Mouse (Mus musculus) lung, embryonic 15.5 days (tissue): ENCODE measurements at regions not wholly inside any gene's neighbourhood (a gene's known extent, or its start where the extent isn't known, plus 50 kb on each side); places are given as distances from the start of the nearest gene placed in this dataset.
A peak's percentile ranks its signal among the peaks of the same experiment; 100 is the strongest.

Experiments
- ATAC-seq: fragments of 200-750 bp; cut with Nextera tagmentation; 2 replicates; pipeline ENCODE4 v1.8.0; 2017; ENCODE audit warnings: moderate number of reproducible peaks, borderline replicate concordance; ENCODE audit not compliant: low FRiP score, low TSS enrichment; ENCODE audit errors: extremely low read depth
- H3K27ac ChIP-seq: fragments of 300-500 bp; sonication (generic); 2 replicates; pipeline ENCODE4 v1.5.1; 2015; ENCODE audit warnings: moderate library complexity, mild to moderate bottlenecking, inconsistent platforms
- H3K27me3 ChIP-seq: fragments of 300-500 bp; sonication (generic); 2 replicates; pipeline ENCODE4 v1.6.1; 2015; ENCODE audit warnings: inconsistent platforms
- H3K36me3 ChIP-seq: fragments of 300-500 bp; sonication (generic); 2 replicates; pipeline ENCODE4 v1.6.1; 2015; ENCODE audit warnings: inconsistent platforms
- H3K4me1 ChIP-seq: fragments of 300-500 bp; sonication (generic); 2 replicates; pipeline ENCODE4 v1.6.1; 2015; ENCODE audit warnings: inconsistent platforms
- H3K4me2 ChIP-seq: fragments of 300-500 bp; sonication (generic); 2 replicates; pipeline ENCODE4 v1.6.1; 2015; ENCODE audit warnings: inconsistent platforms, mild to moderate bottlenecking, moderate library complexity
- H3K4me3 ChIP-seq: fragments of 300-500 bp; sonication (generic); 2 replicates; pipeline ENCODE4 v1.5.1; 2015; ENCODE audit warnings: mild to moderate bottlenecking, inconsistent platforms
- H3K9ac ChIP-seq: fragments of 300-500 bp; sonication (generic); 2 replicates; pipeline ENCODE4 v1.6.1; 2015; ENCODE audit warnings: inconsistent platforms
- H3K9me3 ChIP-seq: fragments of 300-500 bp; sonication (generic); 2 replicates; pipeline ENCODE4 v1.6.1; 2016; ENCODE audit warnings: inconsistent platforms
- WGBS: fragments of 180-500 bp; shearing (Covaris S2); methylation state at CpG from one replicate; pipeline ENCODE4 v1.1.7; 2015; 5-methylcytosine and 5-hydroxymethylcytosine counted together

GRCm38 (mm10) chr6:104309166-104309565, 183.4 kb upstream of the Cntn6 start:
- Histone ChIP-seq H3K9me3 (no peaks in the 10 kb centered on the region), H3K27ac (no peak overlapping the region), H3K4me1 (no peaks in the 10 kb centered on the region), H3K36me3 (no peaks in the 10 kb centered on the region), H3K27me3 (no peaks in the 10 kb centered on the region), H3K4me3 (no peak overlapping the region), H3K4me2 (no peak overlapping the region), H3K9ac (no peak overlapping the region)
- no peak; the same call in 1 of the 2 replicates for ATAC-seq
- WGBS: 58% methylated on average over 7 of the region's 7 CpGs

GRCm38 (mm10) chr6:104312993-104313392, 179.6 kb upstream of the Cntn6 start:
- Histone ChIP-seq H3K4me2 (no peak overlapping the region), H3K27ac (no peak overlapping the region), H3K27me3 (no peaks in the 10 kb centered on the region), H3K9ac (no peak overlapping the region), H3K36me3 (no peaks in the 10 kb centered on the region), H3K4me1 (no peaks in the 10 kb centered on the region), H3K9me3 (no peaks in the 10 kb centered on the region), H3K4me3 (no peak overlapping the region)
- no peak for ATAC-seq
- 83% methylated on average over 3 of the region's 3 CpGs for WGBS

DNA sequence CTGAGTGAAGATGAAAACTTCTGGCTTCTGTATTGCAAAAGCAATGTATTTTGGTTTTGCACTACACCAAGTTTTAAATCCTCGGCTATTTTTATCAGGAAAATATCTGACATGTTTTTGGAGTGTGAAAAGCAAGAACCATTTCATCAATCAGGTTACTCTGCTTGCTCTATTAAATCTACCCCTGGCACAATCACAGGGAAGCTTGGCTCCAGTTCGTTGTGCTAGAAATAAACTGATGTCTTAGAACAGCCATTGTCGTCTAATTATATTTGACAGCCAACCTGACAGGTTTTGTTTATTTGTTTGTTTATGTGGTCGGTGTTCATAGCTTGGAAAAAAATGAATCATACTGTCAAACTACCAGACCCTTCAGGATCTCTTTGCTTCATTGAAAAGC, 174.1 kb upstream of the Cntn6 start:
- 62% methylated on average over 4 of the region's 4 CpGs for WGBS
- H3K36me3 ChIP-seq: no peaks in the 10 kb centered on the region
- no peak overlapping the region for H3K4me2 ChIP-seq
- H3K27me3 ChIP-seq: no peaks in the 10 kb centered on the region
- H3K4me3 ChIP-seq: no peak overlapping the region
- ATAC-seq: no peak
- no peaks in the 10 kb centered on the region for H3K4me1 ChIP-seq
- H3K9ac ChIP-seq: no peak overlapping the region
- H3K27ac ChIP-seq: no peak overlapping the region
- no peaks in the 10 kb centered on the region for H3K9me3 ChIP-seq

GRCm38 (mm10) chr6:104322182-104322581, 170.4 kb upstream of the Cntn6 start:
- 76% methylated on average over 5 of the region's 5 CpGs for WGBS
- Histone ChIP-seq H3K27me3 (no peaks in the 10 kb centered on the region), H3K4me2 (no peak overlapping the region), H3K9me3 (no peaks in the 10 kb centered on the region), H3K9ac (no peak overlapping the region), H3K36me3 (no peaks in the 10 kb centered on the region), H3K4me3 (no peak overlapping the region), H3K4me1 (no peaks in the 10 kb centered on the region), H3K27ac (no peak overlapping the region)
- ATAC-seq: no peak

GRCm38 (mm10) chr6:104339134-104339848, 153.3 kb upstream of the Cntn6 start:
- peak; percentile 72; the same call in 1 of the 2 replicates for ATAC-seq

DNA sequence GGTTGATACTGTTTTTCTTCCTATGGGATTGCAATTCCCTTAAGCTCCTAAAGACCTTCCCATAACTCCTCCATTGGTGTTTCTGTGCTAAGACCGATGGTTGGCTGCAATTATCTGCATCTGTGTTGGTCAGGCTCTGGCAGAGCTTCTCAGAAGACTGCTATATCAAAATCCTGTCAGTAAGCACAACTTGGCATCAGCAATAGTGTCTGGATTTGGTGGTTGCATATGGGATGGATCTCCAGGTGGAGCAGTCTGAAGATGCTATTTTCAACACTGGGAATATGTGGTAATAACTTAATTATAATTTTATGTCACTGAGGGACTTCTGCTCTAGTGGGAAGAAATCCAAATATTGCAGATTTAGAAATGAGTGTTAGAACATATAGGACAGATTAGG, 148.6 kb upstream of the Cntn6 start:
- no peak overlapping the region for H3K4me3 ChIP-seq
- WGBS: 77% methylated on average over 1 of the region's 1 CpGs
- no peak for ATAC-seq

More at GRCm38 (mm10) chr6:104339134-104339848, 153.3 kb upstream of the Cntn6 start:
- H3K4me3 ChIP-seq: no peak overlapping the region
- H3K27me3 ChIP-seq: no peaks in the 10 kb centered on the region
- 34% methylated on average over 8 of the region's 8 CpGs for WGBS
- H3K27ac ChIP-seq: no peak overlapping the region
- no peaks in the 10 kb centered on the region for H3K36me3 ChIP-seq
- H3K4me2 ChIP-seq: no peak overlapping the region
- no peaks in the 10 kb centered on the region for H3K4me1 ChIP-seq
- no peaks in the 10 kb centered on the region for H3K9me3 ChIP-seq
- H3K9ac ChIP-seq: no peak overlapping the region

More for the DNA sequence above, 148.6 kb upstream of the Cntn6 start:
- Histone ChIP-seq H3K27me3 (no peaks in the 10 kb centered on the region), H3K4me2 (no peak overlapping the region), H3K27ac (no peak overlapping the region), H3K9ac (no peak overlapping the region), H3K36me3 (no peaks in the 10 kb centered on the region), H3K9me3 (no peaks in the 10 kb centered on the region), H3K4me1 (no peaks in the 10 kb centered on the region)
